Mouse (Mus musculus) embryonic fibroblast, embryonic 13.5 days (primary cell): Measurements from ENCODE around the gene Sdc1.

Experiments
- CTCF ChIP-seq: IDR thresholded peaks from 2 replicates; pipeline ENCODE4 v1.5.1; 2011; ENCODE audit warnings: mild to moderate bottlenecking, control low read depth, low read length, moderate library complexity, borderline replicate concordance; ENCODE audit not compliant: insufficient read depth
- POLR2A ChIP-seq: IDR thresholded peaks from 2 replicates; pipeline ENCODE4 v1.6.1; 2011; ENCODE audit warnings: low read depth, mild to moderate bottlenecking, control low read depth, low read length, moderate library complexity

GRCm38 (mm10) chr12:8786476-8786875 is 15.4 kb downstream of the Sdc1 start:
- TF ChIP-seq CTCF, result no peak
- no peak for TF ChIP-seq POLR2A
